Mouse (Mus musculus) heart, embryonic 15.5 days (tissue): ENCODE measurements around the gene Slc9a1. TPM values are rescaled to one million over a fixed set of nuclear protein-coding genes. Genes with fewer than 3 reads are reported as not detected.

Experiments
- ATAC-seq: fragments of 200-750 bp; cut with Nextera tagmentation; replicated peaks from 2 replicates; pipeline ENCODE4 v1.8.0; 2017; ENCODE audit warnings: low read depth, moderate TSS enrichment; ENCODE audit not compliant: insufficient number of reproducible peaks, insufficient read depth, low FRiP score
- H3K27ac ChIP-seq: fragments of 300-500 bp; sonication (generic); 2 replicates; pipeline ENCODE4 v1.5.1; 2015; ENCODE audit warnings: mild to moderate bottlenecking, inconsistent platforms
- H3K27me3 ChIP-seq: fragments of 300-500 bp; sonication (generic); 2 replicates; pipeline ENCODE4 v1.6.1; 2015; ENCODE audit warnings: inconsistent platforms
- H3K36me3 ChIP-seq: fragments of 300-500 bp; sonication (generic); 2 replicates; pipeline ENCODE4 v1.6.1; 2015; ENCODE audit warnings: mild to moderate bottlenecking, inconsistent platforms
- H3K4me1 ChIP-seq: fragments of 300-500 bp; sonication (generic); replicated peaks from 2 replicates; pipeline ENCODE4 v1.6.1; 2015; ENCODE audit warnings: inconsistent platforms
- H3K4me2 ChIP-seq: fragments of 300-500 bp; sonication (generic); 2 replicates; pipeline ENCODE4 v1.6.1; 2015; ENCODE audit warnings: inconsistent platforms, mild to moderate bottlenecking, moderate library complexity
- H3K4me3 ChIP-seq: fragments of 300-500 bp; sonication (generic); 2 replicates; pipeline ENCODE4 v1.5.1; 2015; ENCODE audit warnings: mild to moderate bottlenecking, inconsistent platforms
- H3K9ac ChIP-seq: fragments of 300-500 bp; sonication (generic); 2 replicates; pipeline ENCODE4 v1.6.1; 2015; ENCODE audit warnings: mild to moderate bottlenecking, inconsistent platforms
- H3K9me3 ChIP-seq: fragments of 300-500 bp; sonication (generic); replicated peaks from 2 replicates; pipeline ENCODE4 v1.6.1; 2016; ENCODE audit warnings: inconsistent platforms
- WGBS: fragments of 180-500 bp; shearing (Covaris S2); methylation state at CpG from one replicate; pipeline ENCODE4 v1.1.7; 2015; ENCODE audit warnings: mixed read lengths; 5-methylcytosine and 5-hydroxymethylcytosine counted together
- microRNA-seq: library from miRNA; unstranded; fragments of <30 nt; microRNA quantifications from one replicate; pipeline ENCODE4, GENCODE M21; 2016
- polyA plus RNA-seq: library from polyadenylated mRNA; unstranded; fragments of >200 nt; fragmentation: Nextera tagmentation; extraction: Ambion mirVana; gene quantifications from 2 replicates; pipeline ENCODE4 v1.2.1, GENCODE M21; 2015

Gene Slc9a1
- polyA plus RNA-seq, 1 experiment from 2014 or later, result 6.6 TPM

DNA sequence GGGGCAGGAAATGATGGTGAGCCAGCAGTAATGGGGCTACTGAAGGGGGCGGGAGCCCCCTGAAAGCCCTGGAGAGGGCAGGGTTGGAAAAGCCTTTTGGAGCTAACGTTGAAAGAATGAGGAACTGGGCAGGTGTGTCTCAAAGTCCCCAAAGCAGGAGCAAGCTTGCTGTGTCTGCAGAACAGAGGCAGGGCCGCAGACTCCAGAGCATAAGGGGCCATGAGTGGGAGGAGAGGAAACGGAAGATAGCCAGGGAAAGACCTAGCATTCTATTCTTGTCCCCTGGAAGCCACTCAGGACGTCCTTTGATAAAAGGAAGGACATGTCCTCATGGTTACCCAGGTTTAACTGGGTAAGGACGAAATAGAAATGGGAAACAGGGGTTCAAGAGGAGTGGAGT lies 93.7 kb downstream of the Slc9a1 start:
- 23% methylated on average over 6 of the region's 6 CpGs for WGBS
- peak overlapping the region; percentile 41 for H3K27ac ChIP-seq
- no peaks in the 10 kb centered on the region for H3K36me3 ChIP-seq
- no peak overlapping the region for H3K9ac ChIP-seq
- H3K27me3 ChIP-seq, result no peaks in the 10 kb centered on the region
- H3K4me1 ChIP-seq, result peaks cover 20% of the 10 kb centered on the region
- H3K4me3 ChIP-seq, result no peak overlapping the region
- H3K9me3 ChIP-seq, result no peaks in the 10 kb centered on the region
- H3K4me2 ChIP-seq, result no peak overlapping the region
- ATAC-seq, result no peak

DNA sequence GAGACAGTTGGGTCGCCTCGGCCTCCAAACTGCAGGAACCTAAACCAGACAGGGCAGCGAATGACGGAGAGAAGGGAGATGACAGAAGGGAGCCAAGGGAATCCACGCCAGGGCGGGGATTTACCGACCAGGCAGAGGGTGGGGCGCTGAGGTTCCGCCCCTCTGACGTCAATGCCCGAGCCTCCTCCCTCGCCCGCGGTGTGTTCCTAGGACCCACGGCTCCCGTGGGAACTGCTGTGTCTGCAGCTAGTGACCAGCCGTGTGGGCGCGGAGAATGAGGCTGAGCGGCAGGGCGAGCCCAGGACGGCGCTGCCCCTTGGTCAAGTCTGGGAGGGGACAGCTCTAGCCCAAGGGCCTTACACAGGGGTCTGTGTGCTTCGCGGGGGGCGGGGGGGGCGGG lies 98.6 kb downstream of the Slc9a1 start:
- H3K9me3 ChIP-seq, result no peaks in the 10 kb centered on the region
- peak overlapping the region; percentile 32 for H3K9ac ChIP-seq
- peaks cover 22% of the 10 kb centered on the region for H3K4me1 ChIP-seq
- peak overlapping the region; percentile 81 for H3K4me2 ChIP-seq
- no peaks in the 10 kb centered on the region for H3K27me3 ChIP-seq
- H3K27ac ChIP-seq, result no peak overlapping the region
- peak; percentile 77 for ATAC-seq
- H3K36me3 ChIP-seq, result no peaks in the 10 kb centered on the region
- H3K4me3 ChIP-seq, result peak overlapping the region; percentile 50
- under 1% methylated on average over 27 of the region's 27 CpGs for WGBS

DNA sequence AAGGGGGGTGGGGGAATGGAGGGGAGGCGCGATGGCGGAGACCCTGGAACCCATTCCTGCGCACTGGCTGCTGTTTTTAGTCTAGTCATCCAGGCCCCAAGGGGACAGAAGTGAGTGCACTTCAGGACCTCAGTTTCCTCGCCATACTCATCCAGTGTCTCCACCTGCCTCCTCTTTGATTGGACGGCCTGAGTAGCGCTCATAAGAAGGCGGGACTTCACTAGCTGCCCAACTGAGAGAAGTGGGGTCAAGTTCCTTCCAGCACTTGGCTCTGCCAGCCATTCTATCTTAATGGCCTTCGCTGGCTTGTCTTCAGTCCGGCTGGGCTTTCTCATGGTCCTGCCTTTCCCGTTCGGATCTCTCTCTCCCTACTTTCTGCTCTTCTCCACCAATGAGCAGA lies 99.6 kb downstream of the Slc9a1 start:
- 23% methylated on average over 12 of the region's 12 CpGs for WGBS
- H3K4me2 ChIP-seq, result peak overlapping the region; percentile 81
- no peaks in the 10 kb centered on the region; the same call in 1 of the 2 replicates for H3K27me3 ChIP-seq
- no peaks in the 10 kb centered on the region for H3K9me3 ChIP-seq
- ATAC-seq, result no peak
- H3K36me3 ChIP-seq, result no peaks in the 10 kb centered on the region
- H3K27ac ChIP-seq, result no peak overlapping the region
- peaks cover 16% of the 10 kb centered on the region for H3K4me1 ChIP-seq
- peak overlapping the region; percentile 50; the same call in 1 of the 2 replicates for H3K4me3 ChIP-seq
- H3K9ac ChIP-seq, result no peak overlapping the region

DNA sequence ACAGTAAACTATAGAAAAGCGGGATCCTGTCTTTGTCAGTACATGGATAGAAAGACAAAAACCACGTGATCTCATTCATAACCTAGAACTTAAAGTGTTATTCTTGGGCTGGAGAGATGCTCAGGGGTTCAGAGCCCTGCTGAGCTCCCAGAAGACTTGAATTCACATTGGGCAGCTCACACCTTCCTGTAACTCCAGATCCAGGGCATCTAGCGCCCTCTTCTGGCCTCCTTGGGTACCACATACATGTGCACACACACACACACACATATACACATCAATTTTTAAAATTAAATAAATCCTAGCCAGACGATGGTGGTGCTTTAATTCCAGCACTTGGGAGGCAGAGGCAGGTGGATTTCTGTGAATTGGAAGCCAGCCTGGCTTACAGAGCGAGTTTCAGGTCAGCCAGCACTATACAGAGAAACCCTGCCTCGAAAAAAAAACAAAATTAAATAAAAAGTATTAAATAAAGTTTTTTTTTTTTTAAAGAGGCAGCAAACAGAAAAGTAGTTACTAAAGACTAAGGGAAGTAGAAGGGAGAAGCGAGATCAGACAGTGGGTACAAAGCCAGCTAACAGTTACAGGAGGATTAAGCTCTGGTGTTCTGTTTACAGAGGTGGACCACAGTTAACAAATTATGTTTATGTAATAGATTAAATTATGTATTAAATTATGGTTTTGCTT lies 101.8 kb downstream of the Slc9a1 start:
- Histone ChIP-seq H3K36me3 (no peaks in the 10 kb centered on the region), H3K4me2 (no peak overlapping the region), H3K9ac (no peak overlapping the region), H3K4me1 (peaks cover 16% of the 10 kb centered on the region), H3K9me3 (no peaks in the 10 kb centered on the region), H3K4me3 (no peak overlapping the region), H3K27ac (no peak overlapping the region), H3K27me3 (peaks cover 15% of the 10 kb centered on the region)
- ATAC-seq, result no peak
- WGBS, result 80% methylated on average over 7 of the region's 7 CpGs

Small RNA genes lying within 50 kb of the gene (microRNA-seq; reads per million reads assigned to microRNA genes)
- gene Mir5122, result 1.9 reads per million

Other genes starting within 250 kb of the Slc9a1 start
- 67.3 and 72.8 TPM in 2 replicates for gene Wasf2, start 239.2 kb upstream of the Slc9a1 start, polyA plus RNA-seq
- gene Cd164l2, start 157.6 kb upstream of the Slc9a1 start, polyA plus RNA-seq, result 0.28 and 1.7 TPM in 2 replicates
- 0.05 and 0.34 TPM in 2 replicates for gene Gpr3, start 157.2 kb upstream of the Slc9a1 start, polyA plus RNA-seq
- 2.9 and 3.4 TPM in 2 replicates for gene Map3k6, start 128.9 kb upstream of the Slc9a1 start, polyA plus RNA-seq
- gene Sytl1, start 106.6 kb upstream of the Slc9a1 start, polyA plus RNA-seq, result 0.96 and 4.9 TPM in 2 replicates
- gene Tmem222, start 91.9 kb upstream of the Slc9a1 start, polyA plus RNA-seq, result 46.1 and 58.9 TPM in 2 replicates
- 11.4 and 14.3 TPM in 2 replicates for gene Wdtc1, start 16.2 kb upstream of the Slc9a1 start, polyA plus RNA-seq
- gene Tent5b, start 110.4 kb downstream of the Slc9a1 start, polyA plus RNA-seq, result 0.83 and 1.2 TPM in 2 replicates
- 1.3 and 1.4 TPM in 2 replicates for gene Trnp1, start 128.8 kb downstream of the Slc9a1 start, polyA plus RNA-seq
- gene Kdf1, start 149.3 kb downstream of the Slc9a1 start, polyA plus RNA-seq, result 0.84 and 5.0 TPM in 2 replicates
- gene Nudc, start 176.3 kb downstream of the Slc9a1 start, polyA plus RNA-seq, result 199 and 206 TPM in 2 replicates
- gene Nr0b2, start 183.7 kb downstream of the Slc9a1 start, polyA plus RNA-seq, result 13.4 and 16.0 TPM in 2 replicates
- 3.8 and 4.8 TPM in 2 replicates for gene Gpatch3, start 205.0 kb downstream of the Slc9a1 start, polyA plus RNA-seq
- 10.4 and 11.8 TPM in 2 replicates for gene Gpn2, start 214.7 kb downstream of the Slc9a1 start, polyA plus RNA-seq
- 3.0 and 25.1 TPM in 2 replicates for gene Sfn, start 232.5 kb downstream of the Slc9a1 start, polyA plus RNA-seq